Mouse (Mus musculus) limb, embryonic 15.5 days (tissue): ENCODE data around the gene Filip1l. TPM values are rescaled to one million over a fixed set of nuclear protein-coding genes. Genes with fewer than 3 reads are reported as not detected.

Experiments
- ATAC-seq: fragments of 200-750 bp; cut with Nextera tagmentation; 2 replicates; pipeline ENCODE4 v1.8.0; 2017; ENCODE audit warnings: low read depth, moderate TSS enrichment; ENCODE audit not compliant: insufficient number of reproducible peaks, low FRiP score, low TSS enrichment
- H3K27ac ChIP-seq: fragments of 300-500 bp; sonication (generic); 2 replicates; pipeline ENCODE4 v1.5.1; 2015; ENCODE audit warnings: moderate library complexity, mild to moderate bottlenecking, inconsistent platforms
- H3K27me3 ChIP-seq: fragments of 300-500 bp; sonication (generic); 2 replicates; pipeline ENCODE4 v1.6.1; 2015; ENCODE audit warnings: inconsistent platforms
- H3K36me3 ChIP-seq: fragments of 300-500 bp; sonication (generic); 2 replicates; pipeline ENCODE4 v1.6.1; 2015; ENCODE audit warnings: inconsistent platforms
- H3K4me1 ChIP-seq: fragments of 300-500 bp; sonication (generic); 2 replicates; pipeline ENCODE4 v1.6.1; 2015; ENCODE audit warnings: inconsistent platforms
- H3K4me2 ChIP-seq: fragments of 300-500 bp; sonication (generic); 2 replicates; pipeline ENCODE4 v1.6.1; 2015; ENCODE audit warnings: mild to moderate bottlenecking, inconsistent platforms
- H3K4me3 ChIP-seq: fragments of 300-500 bp; sonication (generic); 2 replicates; pipeline ENCODE4 v1.5.1; 2015; ENCODE audit warnings: mild to moderate bottlenecking, inconsistent platforms
- H3K9ac ChIP-seq: fragments of 300-500 bp; sonication (generic); 2 replicates; pipeline ENCODE4 v1.6.1; 2015; ENCODE audit warnings: inconsistent platforms
- H3K9me3 ChIP-seq: fragments of 300-500 bp; sonication (generic); 2 replicates; pipeline ENCODE4 v1.6.1; 2016; ENCODE audit warnings: inconsistent platforms
- WGBS: fragments of 180-500 bp; shearing (Covaris S2); methylation state at CpG from one replicate; pipeline ENCODE4 v1.1.7; 2015; 5-methylcytosine and 5-hydroxymethylcytosine counted together
- polyA plus RNA-seq: library from polyadenylated mRNA; unstranded; fragments of >200 nt; fragmentation: Nextera tagmentation; extraction: Ambion mirVana; gene quantifications from 2 replicates; pipeline ENCODE4 v1.2.1, GENCODE M21; 2015

Gene Filip1l
- polyA plus RNA-seq, 1 experiment from 2014 or later, result 46.8 TPM

DNA sequence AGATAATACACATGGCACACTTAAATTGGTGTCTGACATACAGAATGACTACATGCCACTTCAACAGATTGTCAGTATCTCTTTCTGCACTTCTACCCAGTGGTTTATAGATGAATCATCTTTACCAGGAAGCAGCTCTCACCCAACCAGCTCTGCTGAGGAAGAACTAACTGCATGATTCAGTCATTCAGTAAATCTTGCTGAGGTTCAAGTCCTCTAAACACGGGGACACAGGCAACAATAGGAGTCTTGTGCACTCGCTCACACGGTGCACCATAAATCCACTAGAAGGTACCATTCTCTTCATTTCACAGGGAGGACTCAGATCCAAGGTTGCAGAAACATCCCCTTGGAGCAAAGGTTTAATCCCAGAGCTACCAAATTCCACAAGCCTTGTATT lies 148.0 kb downstream of the Filip1l start:
- no peaks in the 10 kb centered on the region for H3K36me3 ChIP-seq
- no peak for ATAC-seq
- H3K4me3 ChIP-seq, result no peak overlapping the region
- WGBS, result 54% methylated on average over 3 of the region's 3 CpGs
- H3K4me2 ChIP-seq, result no peak overlapping the region
- no peaks in the 10 kb centered on the region for H3K27me3 ChIP-seq
- no peak overlapping the region for H3K27ac ChIP-seq
- 0 out of 2 replicates have a peak, but pooled peaks cover 2% of the 10 kb centered on the region for H3K4me1 ChIP-seq
- no peak overlapping the region for H3K9ac ChIP-seq
- no peaks in the 10 kb centered on the region for H3K9me3 ChIP-seq

GRCm38 (mm10) chr16:57502230-57502629 lies 149.3 kb downstream of the Filip1l start:
- no peaks in the 10 kb centered on the region for H3K9me3 ChIP-seq
- no peak for ATAC-seq
- H3K27ac ChIP-seq, result no peak overlapping the region
- 51% methylated on average over 2 of the region's 2 CpGs for WGBS
- no peak overlapping the region for H3K4me3 ChIP-seq
- no peaks in the 10 kb centered on the region for H3K4me1 ChIP-seq
- no peak overlapping the region for H3K9ac ChIP-seq
- H3K4me2 ChIP-seq, result no peak overlapping the region
- no peaks in the 10 kb centered on the region for H3K36me3 ChIP-seq
- H3K27me3 ChIP-seq, result no peaks in the 10 kb centered on the region

GRCm38 (mm10) chr16:57502761-57503160 lies 149.9 kb downstream of the Filip1l start:
- Histone ChIP-seq H3K27ac (no peak overlapping the region), H3K9ac (no peak overlapping the region), H3K4me2 (no peak overlapping the region), H3K4me1 (no peaks in the 10 kb centered on the region), H3K4me3 (no peak overlapping the region), H3K9me3 (no peaks in the 10 kb centered on the region), H3K27me3 (no peaks in the 10 kb centered on the region), H3K36me3 (no peaks in the 10 kb centered on the region)
- ATAC-seq, result no peak
- WGBS, result 53% methylated on average over 5 of the region's 5 CpGs

- Histone ChIP-seq H3K36me3 (no peaks in the 10 kb centered on the region), H3K4me3 (no peak overlapping the region), H3K27ac (no peak overlapping the region), H3K9me3 (no peaks in the 10 kb centered on the region), H3K27me3 (no peaks in the 10 kb centered on the region), H3K4me2 (no peak overlapping the region), H3K9ac (no peak overlapping the region), H3K4me1 (no peaks in the 10 kb centered on the region)
- ATAC-seq, result no peak
- 85% methylated on average over 4 of the region's 4 CpGs for WGBS
Measured at GRCm38 (mm10) chr16:57504728-57505127, 151.8 kb downstream of the Filip1l start.

- ATAC-seq, result no peak
- Histone ChIP-seq H3K27ac (no peak overlapping the region), H3K9me3 (no peaks in the 10 kb centered on the region), H3K4me1 (no peaks in the 10 kb centered on the region), H3K36me3 (no peaks in the 10 kb centered on the region), H3K9ac (no peak overlapping the region), H3K27me3 (no peaks in the 10 kb centered on the region), H3K4me3 (no peak overlapping the region), H3K4me2 (no peak overlapping the region)
- 63% methylated on average over 6 of the region's 6 CpGs for WGBS
Measured at GRCm38 (mm10) chr16:57506133-57506532, 153.2 kb downstream of the Filip1l start.

DNA sequence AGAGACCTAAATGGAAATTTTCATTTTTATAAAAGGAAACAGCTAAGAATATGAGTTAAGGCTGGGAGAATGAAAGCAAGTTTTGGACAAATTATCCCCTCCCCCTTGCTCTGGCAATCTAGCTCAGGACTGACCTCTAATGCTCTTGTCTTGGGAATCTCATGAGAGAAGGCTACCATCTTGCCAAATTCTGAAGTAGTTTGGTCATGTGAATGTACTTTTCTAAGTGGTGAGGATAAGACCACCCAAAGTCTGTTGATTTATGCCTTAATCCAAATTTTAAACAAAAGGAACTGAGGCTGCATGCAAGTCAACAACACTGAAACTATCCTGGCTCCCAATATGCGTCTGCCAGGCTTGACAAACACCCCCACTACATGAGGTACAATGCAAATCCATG lies 155.5 kb downstream of the Filip1l start:
- no peak for ATAC-seq
- no peaks in the 10 kb centered on the region for H3K27me3 ChIP-seq
- no peaks in the 10 kb centered on the region for H3K9me3 ChIP-seq
- no peak overlapping the region for H3K4me2 ChIP-seq
- H3K4me3 ChIP-seq, result no peak overlapping the region
- no peaks in the 10 kb centered on the region for H3K4me1 ChIP-seq
- no peaks in the 10 kb centered on the region for H3K36me3 ChIP-seq
- H3K27ac ChIP-seq, result no peak overlapping the region
- 91% methylated on average over 1 of the region's 1 CpGs for WGBS
- H3K9ac ChIP-seq, result no peak overlapping the region

GRCm38 (mm10) chr16:57509099-57509498 lies 156.2 kb downstream of the Filip1l start:
- Histone ChIP-seq H3K4me2 (no peak overlapping the region), H3K4me1 (no peaks in the 10 kb centered on the region), H3K4me3 (no peak overlapping the region), H3K9ac (no peak overlapping the region), H3K27me3 (no peaks in the 10 kb centered on the region), H3K36me3 (no peaks in the 10 kb centered on the region), H3K9me3 (no peaks in the 10 kb centered on the region), H3K27ac (no peak overlapping the region)
- WGBS, result 86% methylated on average over 3 of the region's 3 CpGs
- ATAC-seq, result no peak

DNA sequence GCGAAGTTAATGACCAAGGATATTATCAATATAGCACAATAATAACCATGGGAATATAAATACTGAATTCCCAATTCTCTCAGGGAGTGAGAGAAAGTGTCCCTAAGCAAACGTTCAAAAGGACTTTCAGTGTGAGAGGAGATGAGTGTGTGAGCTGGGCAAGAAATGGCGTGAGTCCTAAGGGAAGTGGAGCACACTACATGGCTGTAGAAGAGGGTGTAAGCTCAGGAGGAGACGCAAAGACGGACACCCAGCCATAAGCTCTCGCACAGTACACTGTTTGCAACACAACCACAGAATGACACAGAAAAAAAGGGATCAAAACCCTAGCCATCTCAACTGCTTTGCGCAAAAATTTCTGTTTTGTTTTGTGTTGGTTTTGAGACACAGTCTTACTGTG lies 160.7 kb downstream of the Filip1l start:
- no peak overlapping the region for H3K4me3 ChIP-seq
- H3K4me2 ChIP-seq, result no peak overlapping the region
- no peak overlapping the region for H3K9ac ChIP-seq
- no peaks in the 10 kb centered on the region for H3K9me3 ChIP-seq
- H3K27me3 ChIP-seq, result no peaks in the 10 kb centered on the region
- no peak overlapping the region for H3K27ac ChIP-seq
- WGBS, result 83% methylated on average over 7 of the region's 7 CpGs
- H3K4me1 ChIP-seq, result peaks cover 6% of the 10 kb centered on the region; the same call in 1 of the 2 replicates
- no peak for ATAC-seq
- no peaks in the 10 kb centered on the region for H3K36me3 ChIP-seq

DNA sequence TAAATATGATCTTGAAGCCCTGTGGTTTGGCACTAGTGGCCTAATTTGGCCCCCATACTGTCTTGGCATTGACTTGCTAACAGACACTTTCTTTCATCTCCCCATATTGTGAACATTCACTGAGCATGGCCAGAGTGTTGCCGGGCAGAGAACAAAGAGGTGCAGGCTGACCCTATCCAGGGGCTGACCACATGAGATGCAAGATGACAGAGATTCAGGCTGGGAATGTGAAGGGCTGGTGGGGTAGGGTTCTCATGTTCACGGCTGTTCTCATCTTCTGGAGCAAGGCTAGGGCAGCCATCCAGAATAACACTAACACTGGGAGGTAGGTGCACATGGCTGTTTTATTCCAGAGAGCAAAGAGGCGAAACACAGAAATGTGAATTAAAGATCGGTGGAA lies 161.5 kb downstream of the Filip1l start:
- Histone ChIP-seq H3K4me1 (peaks cover 6% of the 10 kb centered on the region; the same call in 1 of the 2 replicates), H3K4me3 (no peak overlapping the region), H3K27ac (no peak overlapping the region), H3K9me3 (no peaks in the 10 kb centered on the region), H3K4me2 (no peak overlapping the region), H3K9ac (no peak overlapping the region), H3K27me3 (no peaks in the 10 kb centered on the region), H3K36me3 (no peaks in the 10 kb centered on the region)
- ATAC-seq, result no peak
- 77% methylated on average over 4 of the region's 4 CpGs for WGBS

DNA sequence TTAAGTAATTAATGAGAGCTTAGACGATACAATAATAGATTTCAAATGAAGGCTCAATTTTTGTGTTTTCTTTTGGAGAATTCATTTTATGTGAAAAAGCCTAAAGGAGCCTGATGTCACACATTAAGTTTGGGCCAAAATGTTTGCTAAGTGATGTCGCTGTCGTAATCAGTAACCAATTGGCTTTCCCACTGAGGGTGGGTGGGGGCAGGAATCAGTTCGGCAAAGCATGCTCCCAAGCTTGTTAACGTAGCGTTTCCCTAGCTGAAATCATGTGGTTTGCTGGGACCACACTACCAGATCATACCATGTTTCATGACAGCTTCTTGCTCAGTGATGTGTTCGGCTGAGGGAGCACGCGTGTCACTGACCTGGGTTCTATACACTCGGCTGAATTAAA lies 162.7 kb downstream of the Filip1l start:
- H3K36me3 ChIP-seq, result no peaks in the 10 kb centered on the region
- no peak overlapping the region for H3K4me3 ChIP-seq
- no peak overlapping the region for H3K9ac ChIP-seq
- WGBS, result 56% methylated on average over 10 of the region's 10 CpGs
- ATAC-seq, result no peak
- H3K4me2 ChIP-seq, result no peak overlapping the region
- H3K4me1 ChIP-seq, result peaks cover 6% of the 10 kb centered on the region; the same call in 1 of the 2 replicates
- no peak overlapping the region for H3K27ac ChIP-seq
- no peaks in the 10 kb centered on the region for H3K27me3 ChIP-seq
- H3K9me3 ChIP-seq, result no peaks in the 10 kb centered on the region

- Histone ChIP-seq H3K4me1 (peaks cover 3% of the 10 kb centered on the region; the same call in 1 of the 2 replicates), H3K4me3 (no peak overlapping the region), H3K36me3 (no peaks in the 10 kb centered on the region), H3K4me2 (no peak overlapping the region), H3K9me3 (no peaks in the 10 kb centered on the region), H3K9ac (no peak overlapping the region), H3K27me3 (no peaks in the 10 kb centered on the region), H3K27ac (no peak overlapping the region)
- ATAC-seq, result no peak
- WGBS, result 65% methylated on average over 5 of the region's 5 CpGs
Measured at GRCm38 (mm10) chr16:57525046-57525445, 172.2 kb downstream of the Filip1l start.

- Histone ChIP-seq H3K9ac (no peak overlapping the region), H3K36me3 (no peaks in the 10 kb centered on the region), H3K4me3 (no peak overlapping the region), H3K27ac (no peak overlapping the region), H3K27me3 (no peaks in the 10 kb centered on the region), H3K4me2 (no peak overlapping the region), H3K4me1 (peaks cover 3% of the 10 kb centered on the region; the same call in 1 of the 2 replicates), H3K9me3 (no peaks in the 10 kb centered on the region)
- WGBS, result 64% methylated on average over 4 of the region's 4 CpGs
- ATAC-seq, result no peak
Measured at GRCm38 (mm10) chr16:57525476-57525875, 172.6 kb downstream of the Filip1l start.

- H3K27me3 ChIP-seq, result no peaks in the 10 kb centered on the region
- no peaks in the 10 kb centered on the region for H3K36me3 ChIP-seq
- ATAC-seq, result no peak
- H3K4me1 ChIP-seq, result peaks cover 3% of the 10 kb centered on the region; the same call in 1 of the 2 replicates
- 89% methylated on average over 7 of the region's 7 CpGs for WGBS
- no peaks in the 10 kb centered on the region for H3K9me3 ChIP-seq
- H3K4me2 ChIP-seq, result no peak overlapping the region
- H3K4me3 ChIP-seq, result no peak overlapping the region
- H3K9ac ChIP-seq, result no peak overlapping the region
- H3K27ac ChIP-seq, result no peak overlapping the region
Measured at GRCm38 (mm10) chr16:57526893-57527292, 174.0 kb downstream of the Filip1l start.
